Mouse (Mus musculus): ENCODE measurements around the gene Gabrb1.

Gabrb1 gene

GRCm38 (mm10) chr5:71657482-71658114, at the start of gene Gabrb1:
Gabrb1 (plus strand) TSS chr5:71658113.
- DNase-seq (ENCODE audit: low spot score in 2 of 2) = peak; percentile 22 to 38

GRCm38 (mm10) chr5:71608735-71609134, 49.2 kb upstream of the Gabrb1 start:
- DNase-seq (ENCODE audit: low spot score in 2 of 2) = no peak

- DNase-seq (ENCODE audit: low spot score in 2 of 2) = no peak
These were observed 43.6 kb upstream of the Gabrb1 start for GRCm38 (mm10) chr5:71614311-71614710.

DNA sequence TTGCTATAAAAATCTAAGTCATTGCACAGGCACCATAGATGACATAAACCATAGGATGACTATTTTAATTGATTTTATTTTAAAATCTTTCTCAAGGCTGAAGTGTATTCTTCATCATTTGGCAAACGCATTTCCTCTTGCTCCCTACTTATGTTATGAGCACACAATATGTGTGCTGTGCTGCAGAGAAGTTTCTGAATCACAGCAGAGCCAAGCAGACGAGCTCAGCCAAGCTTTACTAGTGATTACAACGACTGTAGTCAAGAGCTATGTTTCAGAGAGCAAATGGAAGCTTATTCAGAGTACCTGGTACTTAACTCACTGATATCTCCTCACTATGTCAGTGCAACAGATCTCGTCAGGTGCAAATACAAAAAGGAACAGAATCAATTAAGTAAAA, 41.2 kb upstream of the Gabrb1 start:
- DNase-seq (ENCODE audit: low spot score in 2 of 2) = no peak

- DNase-seq (ENCODE audit: low spot score in 2 of 2) = no peak
These were observed 30.1 kb upstream of the Gabrb1 start for GRCm38 (mm10) chr5:71627820-71628219.

DNA sequence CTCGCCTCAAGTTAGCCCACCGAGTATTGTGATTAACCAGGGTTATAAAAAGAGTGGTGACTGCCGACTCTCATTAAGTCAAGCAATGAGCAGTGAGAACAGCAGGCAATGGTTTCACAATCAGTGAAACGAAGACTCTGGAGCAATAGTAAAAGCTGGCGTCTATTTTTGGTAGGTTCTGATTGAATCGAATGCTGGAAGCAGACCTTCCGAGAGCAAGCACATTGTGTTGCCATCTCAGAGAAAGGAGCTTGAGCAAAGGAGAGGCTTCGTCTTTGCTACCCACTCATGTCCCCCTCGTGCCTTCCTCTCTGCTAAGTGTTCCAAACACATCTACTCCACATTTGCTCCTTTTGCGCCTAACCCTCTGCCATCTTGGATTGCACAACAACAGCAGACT, 18.1 kb upstream of the Gabrb1 start:
- no peak for DNase-seq (ENCODE audit: low spot score in 2 of 2)

DNA sequence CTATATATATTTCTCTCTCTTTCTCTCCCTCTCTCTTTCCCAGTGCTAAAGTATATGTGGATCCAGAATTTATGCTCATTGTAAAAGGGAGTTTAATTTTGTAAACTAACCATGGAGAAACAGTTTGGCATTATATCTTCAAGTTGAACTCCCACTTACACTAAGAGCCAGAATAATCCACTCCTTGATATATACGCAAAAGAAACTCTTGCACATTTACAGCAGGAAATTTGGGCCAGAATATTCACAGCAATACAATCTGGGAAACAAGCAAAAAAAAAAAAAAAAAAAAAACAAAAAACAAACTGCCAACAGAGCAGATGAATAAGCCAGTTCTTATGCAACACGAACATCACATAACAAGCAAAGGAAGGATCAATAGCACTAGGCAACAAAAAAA, 9.8 kb upstream of the Gabrb1 start:
- no peak for DNase-seq (ENCODE audit: low spot score in 2 of 2)

GRCm38 (mm10) chr5:71654056-71654455, 3.9 kb upstream of the Gabrb1 start:
- no peak for DNase-seq (ENCODE audit: low spot score in 2 of 2)

GRCm38 (mm10) chr5:71656771-71657170, 1.1 kb upstream of the Gabrb1 start:
- peak; percentile 35 to 52 for DNase-seq (ENCODE audit: low spot score in 2 of 2)

DNA sequence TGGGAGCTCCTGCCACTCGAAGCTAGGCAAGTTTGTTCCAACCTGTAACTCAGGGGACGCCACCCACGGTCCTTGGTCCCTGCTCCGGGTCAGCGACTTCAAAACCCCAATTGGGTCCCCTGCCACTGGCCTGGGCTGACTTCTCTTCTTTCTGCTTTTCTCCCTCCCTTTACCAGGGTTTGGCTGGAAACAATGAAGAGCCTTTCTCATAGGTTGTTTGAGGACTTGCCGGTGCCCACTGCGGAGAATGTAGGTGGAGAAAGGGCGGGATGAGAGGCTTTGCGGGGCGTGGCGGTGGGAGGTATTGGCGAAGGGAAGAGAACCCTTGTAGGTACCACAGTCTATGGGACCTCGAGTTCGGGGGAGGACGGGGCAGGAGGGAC, 193 bp downstream of the Gabrb1 start, which contains the start of gene Gabra4:
Gabra4 (minus strand) TSS at position 194 of the 383 bp plus-strand sequence.
- no peak for DNase-seq (ENCODE audit: low spot score in 2 of 2)

DNA sequence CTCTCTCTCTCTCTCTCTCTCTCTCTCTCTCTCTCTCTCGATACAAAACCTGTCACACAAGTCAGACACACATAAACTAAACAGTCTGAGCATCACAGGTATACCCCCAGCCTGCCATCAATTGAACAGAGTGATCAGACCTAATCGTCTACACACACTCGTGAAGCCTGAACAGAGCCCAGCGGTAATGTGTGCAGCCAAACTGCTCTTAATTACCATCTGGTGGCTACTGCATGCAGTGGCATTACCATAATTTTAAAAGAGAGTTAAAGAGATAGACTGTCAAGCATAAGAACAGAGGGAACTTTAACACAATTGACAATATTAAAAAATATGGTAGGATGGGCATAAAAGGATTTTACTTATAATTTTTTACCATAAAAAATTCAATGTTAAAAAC, 7.7 kb downstream of the Gabrb1 start:
- DNase-seq (ENCODE audit: low spot score in 2 of 2) = no peak

GRCm38 (mm10) chr5:71699696-71700467, 42.0 kb downstream of the Gabrb1 start:
- peak; percentile 35 to 65 for DNase-seq (ENCODE audit: low spot score in 2 of 2)

DNA sequence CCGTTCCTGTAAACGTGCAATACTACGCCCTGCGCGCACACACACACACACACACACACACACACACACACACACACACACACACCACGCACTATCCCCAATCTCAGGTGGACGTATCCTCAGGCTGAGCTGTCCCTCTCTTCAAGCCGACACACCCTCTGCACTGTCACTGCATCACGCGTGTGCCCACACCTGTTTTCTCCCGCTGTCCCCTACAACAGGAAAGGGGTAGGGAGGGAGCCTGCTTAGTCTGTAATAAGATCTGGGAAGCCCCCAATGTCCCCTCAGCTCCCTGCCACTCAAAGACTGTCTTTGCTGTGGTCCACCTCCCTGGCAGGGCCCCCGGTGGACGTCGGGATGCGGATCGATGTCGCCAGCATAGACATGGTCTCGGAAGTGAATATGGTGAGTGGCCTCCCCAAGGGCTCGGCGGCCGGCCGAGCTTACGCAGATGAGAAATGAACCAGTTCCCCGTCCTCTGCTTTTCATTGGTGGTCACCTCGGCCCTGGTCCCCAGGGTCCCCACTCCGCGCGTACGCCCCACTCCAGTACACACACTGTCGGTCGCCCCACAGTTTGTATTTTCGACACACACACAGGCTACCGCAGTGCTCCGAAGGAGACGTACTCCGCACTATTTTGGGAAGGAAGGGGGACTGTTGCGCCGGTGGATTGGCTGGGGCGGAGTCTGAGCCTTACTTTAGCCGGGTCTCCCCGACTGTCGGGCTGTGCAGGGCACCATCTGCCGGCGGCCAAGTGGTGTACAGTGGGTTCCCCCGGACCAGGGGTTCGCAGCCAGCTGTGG, 42.8 kb downstream of the Gabrb1 start:
- peak; percentile 49 to 54 for DNase-seq (ENCODE audit: low spot score in 2 of 2)

GRCm38 (mm10) chr5:71701273-71701614, 43.3 kb downstream of the Gabrb1 start:
- DNase-seq (ENCODE audit: low spot score in 2 of 2) = no peak

DNA sequence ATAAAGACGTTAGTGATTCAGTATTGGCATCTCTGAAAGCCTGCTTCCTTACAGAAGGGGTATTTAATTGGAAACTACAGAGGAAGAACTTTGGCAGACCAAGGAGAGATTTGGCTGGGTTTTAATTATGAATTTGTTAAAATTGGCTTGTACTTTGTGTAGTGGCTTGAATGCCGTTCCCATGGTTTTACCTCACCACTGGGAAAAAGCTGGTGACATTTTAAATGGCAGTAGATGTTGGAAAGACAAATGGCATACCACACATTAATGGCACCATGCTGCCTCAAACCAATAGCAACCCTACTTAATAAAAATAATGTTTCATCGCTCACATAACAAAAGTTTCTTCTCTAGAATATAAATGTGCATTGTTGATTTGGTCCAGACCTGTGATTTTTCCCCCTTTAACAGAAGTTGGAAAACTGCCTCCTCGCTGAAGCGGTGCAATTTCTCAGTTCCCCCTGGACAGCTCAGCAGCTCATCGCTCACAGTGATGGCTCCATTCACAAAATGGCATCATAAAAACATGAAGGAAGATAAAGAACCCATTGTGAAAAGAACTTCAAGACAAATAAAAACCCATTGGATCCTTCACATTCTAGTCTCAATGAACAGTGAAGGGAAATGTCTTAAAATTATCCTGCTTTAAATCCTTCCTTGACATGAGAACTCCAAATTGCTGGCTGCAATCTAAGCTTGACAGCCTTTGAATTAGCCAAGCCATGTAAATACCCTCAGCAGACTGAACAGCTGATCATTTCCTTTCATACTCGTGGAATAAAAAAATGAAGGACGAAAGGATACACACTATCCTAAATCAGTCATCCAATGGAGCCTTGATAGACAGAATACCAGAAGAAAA, 75.2 kb downstream of the Gabrb1 start:
- no peak for DNase-seq (ENCODE audit: low spot score in 2 of 2)

DNA sequence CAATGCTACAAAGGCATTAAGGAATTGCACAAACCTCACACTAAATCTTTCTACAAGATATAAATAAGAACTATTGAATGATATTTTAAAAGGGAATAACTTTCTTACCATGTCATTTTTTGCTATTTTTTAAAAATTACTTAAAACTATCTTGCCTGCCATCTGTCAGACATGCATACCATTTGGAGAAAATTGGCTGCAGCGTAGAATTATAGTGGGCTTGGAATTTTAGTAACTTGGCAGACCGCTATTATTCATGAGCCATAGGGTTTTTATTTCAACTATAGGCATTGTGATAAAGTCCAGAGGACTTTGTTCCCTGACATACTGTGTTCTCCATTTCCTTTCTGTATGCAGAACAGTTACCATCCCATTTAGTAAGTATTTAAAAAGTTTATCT, 89.5 kb downstream of the Gabrb1 start:
- DNase-seq (ENCODE audit: low spot score in 2 of 2) = no peak

DNA sequence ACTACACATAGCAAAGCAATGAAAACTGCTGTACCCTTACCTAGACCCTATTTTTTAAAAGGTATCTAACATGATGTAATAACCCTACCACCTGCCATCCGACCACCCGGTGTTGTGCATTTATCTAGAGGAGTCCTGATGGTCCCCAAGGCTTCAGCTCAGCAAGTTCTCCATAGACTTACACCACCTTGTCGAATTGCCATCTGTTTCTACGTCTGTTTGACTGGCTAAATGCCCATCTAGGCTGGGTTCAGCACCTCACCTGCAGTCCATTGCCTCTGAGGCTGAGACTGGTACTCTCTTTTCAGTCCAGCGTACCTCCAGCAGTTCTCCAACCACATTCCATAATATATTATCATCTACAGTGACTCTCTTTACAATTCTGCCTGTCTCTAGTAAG, 96.1 kb downstream of the Gabrb1 start:
- DNase-seq (ENCODE audit: low spot score in 2 of 2) = no peak

DNA sequence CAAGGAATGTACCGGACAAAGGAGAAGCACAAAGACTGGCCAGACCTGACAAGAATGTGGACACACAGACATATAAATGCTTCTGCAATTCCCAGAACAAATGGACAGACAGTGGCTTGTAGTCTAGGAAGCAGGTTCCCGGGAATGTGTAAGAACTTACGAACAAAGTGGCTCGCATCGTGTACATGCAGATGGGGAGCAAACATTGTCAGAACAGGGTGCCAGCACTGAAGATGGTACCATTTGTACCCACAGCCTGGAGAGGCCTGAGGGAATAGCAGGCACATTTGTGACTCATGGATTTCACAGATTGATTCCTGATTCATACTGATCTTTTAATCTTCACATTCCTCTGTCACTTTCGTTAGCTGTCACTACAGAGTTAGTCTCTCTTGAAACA, 103.2 kb downstream of the Gabrb1 start:
- DNase-seq (ENCODE audit: low spot score in 2 of 2) = no peak

- DNase-seq (ENCODE audit: low spot score in 2 of 2) = no peak
These were observed 123.7 kb downstream of the Gabrb1 start for GRCm38 (mm10) chr5:71781514-71782179.

DNA sequence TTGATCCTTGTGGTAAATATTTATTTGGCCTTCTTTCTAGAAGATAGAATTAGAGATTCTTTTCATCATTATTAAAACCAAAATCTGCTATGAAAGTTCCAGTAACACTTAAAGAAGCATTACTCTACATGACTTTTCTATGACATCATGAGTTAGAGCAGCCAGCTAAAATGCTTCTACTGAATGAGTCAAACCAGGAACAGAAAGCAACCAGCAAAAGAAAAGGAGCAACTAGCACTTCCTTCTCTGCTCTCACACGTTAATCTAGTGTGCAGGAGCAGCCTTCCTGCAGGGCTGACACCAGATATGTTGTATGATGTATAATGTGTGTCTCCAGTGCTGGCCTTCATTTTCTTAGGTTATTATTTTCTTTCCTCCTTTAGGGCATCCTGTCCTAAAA, 164.9 kb downstream of the Gabrb1 start:
- no peak for DNase-seq (ENCODE audit: low spot score in 2 of 2)

- no peak for DNase-seq (ENCODE audit: low spot score in 2 of 2)
These were observed 170.4 kb downstream of the Gabrb1 start for GRCm38 (mm10) chr5:71828342-71828741.

Data from frontal cortex, postnatal 14 days (tissue).